Mouse (Mus musculus): ENCODE data around the gene Nlrp6. TPM values are rescaled to one million over a fixed set of nuclear protein-coding genes. Genes with fewer than 3 reads are reported as not detected.

The Nlrp6 gene
- polyA plus RNA-seq, 1 experiment from 2014 or later: 2.1 TPM

DNA sequence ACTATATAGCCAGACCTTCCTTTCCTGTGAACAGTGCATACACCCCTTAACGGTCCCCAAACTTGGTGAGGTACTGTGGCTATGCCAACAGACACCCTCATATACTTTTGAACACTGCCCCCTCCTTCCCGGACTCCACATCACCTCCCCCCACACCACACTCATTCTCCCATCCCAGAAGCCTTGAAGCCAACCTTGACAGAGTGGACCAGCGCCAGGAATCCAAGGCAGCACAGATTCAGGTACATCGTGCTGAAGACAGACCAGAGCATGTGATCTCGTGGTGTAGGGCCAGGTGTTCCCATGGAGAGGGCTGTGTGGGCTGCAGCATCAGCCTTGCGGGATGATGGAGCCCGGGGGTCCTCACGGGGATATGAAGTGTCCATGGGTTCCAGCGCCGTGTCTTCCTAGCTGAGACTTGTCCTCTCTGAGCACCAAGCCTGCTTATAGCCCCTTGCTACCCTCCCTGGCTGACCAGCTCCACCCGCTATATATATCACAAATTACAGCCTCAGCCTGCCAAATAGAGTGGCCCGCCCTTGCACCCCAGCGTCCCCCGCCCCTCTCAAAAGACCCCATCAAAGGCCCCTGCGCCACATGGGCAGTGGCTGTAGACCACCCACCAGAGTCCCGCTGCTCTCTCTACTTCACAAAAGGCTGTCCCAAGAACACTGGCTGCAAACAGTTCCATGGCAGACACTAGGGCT is 29.3 kb downstream of the Nlrp6 start, which contains the start of gene Ifitm5:
Gene Ifitm5, minus strand, starts transcription at position 468 of the 707 bp plus-strand sequence.
- Histone ChIP-seq H3K4me2 (ENCODE audit: low read length) (no peak within 1 kb of the TSS; the same call in 1 of the 2 replicates), H3K27ac (peak within 1 kb of the TSS; percentile 52), H3K36me3 (ENCODE audit: insufficient read depth, low read length) (0 out of 2 replicates have a peak, but pooled peaks cover 18% of the 10 kb centered on the region), H3K9me3 (replicated peaks; ENCODE audit: low read length) (no peaks in the 10 kb centered on the region), H3K4me3 (replicated peaks; ENCODE audit: low read depth, low read length) (no peak within 1 kb of the TSS), H3K9ac (ENCODE audit: low read depth, low read length) (0 out of 2 replicates have a peak within 1 kb of the TSS, but pooled peaks have one; percentile 5), H3K4me1 (replicated peaks; ENCODE audit: insufficient read depth, low read length) (peaks cover 26% of the 10 kb centered on the region), H3K27me3 (ENCODE audit: insufficient read depth, low read length) (no peaks in the 10 kb centered on the region)
- TF ChIP-seq CTCF (IDR thresholded peaks at IDR 0.05; ENCODE audit: low read depth): no peak
- DNase-seq (ENCODE audit: low spot score): no peak
- ATAC-seq (replicated peaks; ENCODE audit: low FRiP score, low read depth): no peak
- 58% methylated on average over 16 of the region's 16 CpGs for WGBS

DNA sequence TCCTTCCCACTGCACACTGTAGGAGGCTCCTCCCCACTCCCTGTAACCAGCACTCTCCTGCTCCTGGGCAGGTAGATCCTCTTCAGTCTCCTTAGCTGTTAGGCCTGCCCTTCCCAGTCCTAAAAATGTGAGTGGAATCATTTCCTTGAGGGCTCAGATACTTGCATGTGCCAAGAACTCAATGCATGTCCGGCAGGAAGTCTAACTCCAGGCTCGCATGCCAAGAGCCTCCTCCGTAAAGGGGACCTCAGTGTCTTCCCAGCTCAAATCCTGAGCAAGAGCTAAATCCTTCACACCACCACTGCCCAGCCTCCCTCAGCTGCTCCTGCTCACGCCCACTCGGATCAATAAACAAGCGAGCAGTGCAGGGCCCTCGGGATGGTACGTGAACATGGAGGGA is 30.3 kb downstream of the Nlrp6 start:
- Histone ChIP-seq H3K9me3 (replicated peaks; ENCODE audit: low read length) (no peaks in the 10 kb centered on the region), H3K27me3 (ENCODE audit: insufficient read depth, low read length) (no peaks in the 10 kb centered on the region), H3K4me1 (replicated peaks; ENCODE audit: insufficient read depth, low read length) (peaks cover 26% of the 10 kb centered on the region), H3K4me2 (ENCODE audit: low read length) (no peak overlapping the region; the same call in 1 of the 2 replicates), H3K4me3 (replicated peaks; ENCODE audit: low read depth, low read length) (no peak overlapping the region), H3K36me3 (ENCODE audit: insufficient read depth, low read length) (0 out of 2 replicates have a peak, but pooled peaks cover 17% of the 10 kb centered on the region), H3K9ac (ENCODE audit: low read depth, low read length) (no peak overlapping the region), H3K27ac (peak overlapping the region; percentile 52)
- WGBS: 15% methylated on average over 8 of the region's 8 CpGs
- no peak for ATAC-seq (replicated peaks; ENCODE audit: low FRiP score, low read depth)
- peak; percentile 46 for DNase-seq (ENCODE audit: low spot score)
- TF ChIP-seq CTCF (IDR thresholded peaks at IDR 0.05; ENCODE audit: low read depth): no peak

DNA sequence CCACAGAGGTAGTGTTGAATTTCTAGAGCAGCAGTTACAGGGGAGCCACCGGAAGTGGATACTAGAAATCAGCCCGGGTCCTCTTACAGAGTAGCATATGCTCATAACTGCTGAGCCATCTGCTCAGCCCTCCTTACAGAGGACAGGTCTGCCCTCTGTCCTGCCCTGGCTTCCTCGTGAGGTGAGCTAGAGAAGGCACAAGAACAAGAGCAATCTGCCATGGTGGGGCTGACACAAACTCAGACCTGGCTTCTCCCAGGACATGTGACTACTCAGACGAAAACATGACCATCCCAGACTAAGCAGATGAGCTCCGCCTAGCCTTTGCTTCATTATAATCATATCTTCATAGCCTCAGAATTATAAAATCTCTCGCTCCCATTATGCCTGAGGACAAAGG is 31.1 kb downstream of the Nlrp6 start:
- WGBS: 54% methylated on average over 6 of the region's 6 CpGs
- Histone ChIP-seq H3K4me2 (ENCODE audit: low read length) (no peak overlapping the region), H3K9ac (ENCODE audit: low read depth, low read length) (no peak overlapping the region), H3K9me3 (replicated peaks; ENCODE audit: low read length) (no peaks in the 10 kb centered on the region), H3K4me3 (replicated peaks; ENCODE audit: low read depth, low read length) (no peak overlapping the region), H3K4me1 (replicated peaks; ENCODE audit: insufficient read depth, low read length) (peaks cover 32% of the 10 kb centered on the region), H3K27ac (no peak overlapping the region), H3K27me3 (ENCODE audit: insufficient read depth, low read length) (no peaks in the 10 kb centered on the region), H3K36me3 (ENCODE audit: insufficient read depth, low read length) (0 out of 2 replicates have a peak, but pooled peaks cover 12% of the 10 kb centered on the region)
- DNase-seq (ENCODE audit: low spot score): no peak
- no peak for TF ChIP-seq CTCF (IDR thresholded peaks at IDR 0.05; ENCODE audit: low read depth)
- ATAC-seq (replicated peaks; ENCODE audit: low FRiP score, low read depth): no peak

DNA sequence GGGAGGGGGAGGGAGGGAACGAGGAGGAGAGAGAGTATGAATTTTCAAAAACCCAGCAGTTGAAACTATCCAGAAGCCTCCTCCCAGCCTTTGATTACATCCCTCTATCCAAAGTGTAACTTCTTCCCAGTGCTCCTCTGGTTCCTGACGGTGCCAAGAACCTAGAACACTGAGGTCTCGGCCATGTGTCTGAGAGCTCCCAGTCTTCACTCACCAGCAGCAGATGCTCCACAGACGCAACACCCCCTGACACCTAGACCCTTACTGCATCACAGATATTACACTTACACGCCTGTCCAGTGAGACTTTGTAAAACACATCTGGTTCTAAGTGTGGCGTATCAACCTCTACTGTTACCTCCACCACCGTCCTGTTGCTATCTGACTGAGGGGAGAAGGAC is 31.7 kb downstream of the Nlrp6 start:
- DNase-seq (ENCODE audit: low spot score) (no peak), ATAC-seq (replicated peaks; ENCODE audit: low FRiP score, low read depth) (no peak)
- Histone ChIP-seq H3K9me3 (replicated peaks; ENCODE audit: low read length) (no peaks in the 10 kb centered on the region), H3K4me1 (replicated peaks; ENCODE audit: insufficient read depth, low read length) (peaks cover 32% of the 10 kb centered on the region), H3K27me3 (ENCODE audit: insufficient read depth, low read length) (no peaks in the 10 kb centered on the region), H3K36me3 (ENCODE audit: insufficient read depth, low read length) (0 out of 2 replicates have a peak, but pooled peaks cover 9% of the 10 kb centered on the region), H3K9ac (ENCODE audit: low read depth, low read length) (no peak overlapping the region), H3K4me3 (replicated peaks; ENCODE audit: low read depth, low read length) (no peak overlapping the region), H3K27ac (no peak overlapping the region), H3K4me2 (ENCODE audit: low read length) (no peak overlapping the region)
- no peak for TF ChIP-seq CTCF (IDR thresholded peaks at IDR 0.05; ENCODE audit: low read depth)
- WGBS: 73% methylated on average over 7 of the region's 7 CpGs

DNA sequence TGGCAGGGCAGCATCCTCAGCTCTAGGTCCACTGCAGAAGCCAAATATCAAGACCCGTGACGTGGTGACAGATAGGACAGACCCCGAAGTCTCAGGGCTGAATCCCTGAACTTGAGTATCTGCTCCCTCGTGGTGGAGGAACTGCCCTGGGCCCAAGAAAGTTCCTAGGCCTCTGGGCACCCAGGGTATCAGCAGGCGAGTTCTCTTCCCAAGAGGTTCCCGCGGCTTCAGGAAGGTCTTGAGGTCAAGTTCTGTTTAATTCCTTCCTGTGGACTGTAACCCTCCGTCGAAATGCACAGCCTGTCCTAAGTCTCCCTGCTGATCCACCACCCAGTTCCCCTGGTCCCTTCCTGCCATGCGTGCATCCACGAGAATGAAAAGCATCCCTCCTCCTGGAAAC is 32.4 kb downstream of the Nlrp6 start:
- Histone ChIP-seq H3K36me3 (ENCODE audit: insufficient read depth, low read length) (0 out of 2 replicates have a peak, but pooled peaks cover 5% of the 10 kb centered on the region), H3K27ac (0 out of 2 replicates have a peak overlapping the region, but pooled peaks have one; percentile 19), H3K4me2 (ENCODE audit: low read length) (peak overlapping the region; percentile 64; the same call in 1 of the 2 replicates), H3K4me1 (replicated peaks; ENCODE audit: insufficient read depth, low read length) (peaks cover 32% of the 10 kb centered on the region), H3K27me3 (ENCODE audit: insufficient read depth, low read length) (no peaks in the 10 kb centered on the region), H3K9me3 (replicated peaks; ENCODE audit: low read length) (no peaks in the 10 kb centered on the region), H3K4me3 (replicated peaks; ENCODE audit: low read depth, low read length) (no peak overlapping the region), H3K9ac (ENCODE audit: low read depth, low read length) (0 out of 2 replicates have a peak overlapping the region, but pooled peaks have one; percentile 65)
- no peak for TF ChIP-seq CTCF (IDR thresholded peaks at IDR 0.05; ENCODE audit: low read depth)
- WGBS: 69% methylated on average over 11 of the region's 11 CpGs
- ATAC-seq (replicated peaks; ENCODE audit: low FRiP score, low read depth): no peak
- DNase-seq (ENCODE audit: low spot score): no peak

DNA sequence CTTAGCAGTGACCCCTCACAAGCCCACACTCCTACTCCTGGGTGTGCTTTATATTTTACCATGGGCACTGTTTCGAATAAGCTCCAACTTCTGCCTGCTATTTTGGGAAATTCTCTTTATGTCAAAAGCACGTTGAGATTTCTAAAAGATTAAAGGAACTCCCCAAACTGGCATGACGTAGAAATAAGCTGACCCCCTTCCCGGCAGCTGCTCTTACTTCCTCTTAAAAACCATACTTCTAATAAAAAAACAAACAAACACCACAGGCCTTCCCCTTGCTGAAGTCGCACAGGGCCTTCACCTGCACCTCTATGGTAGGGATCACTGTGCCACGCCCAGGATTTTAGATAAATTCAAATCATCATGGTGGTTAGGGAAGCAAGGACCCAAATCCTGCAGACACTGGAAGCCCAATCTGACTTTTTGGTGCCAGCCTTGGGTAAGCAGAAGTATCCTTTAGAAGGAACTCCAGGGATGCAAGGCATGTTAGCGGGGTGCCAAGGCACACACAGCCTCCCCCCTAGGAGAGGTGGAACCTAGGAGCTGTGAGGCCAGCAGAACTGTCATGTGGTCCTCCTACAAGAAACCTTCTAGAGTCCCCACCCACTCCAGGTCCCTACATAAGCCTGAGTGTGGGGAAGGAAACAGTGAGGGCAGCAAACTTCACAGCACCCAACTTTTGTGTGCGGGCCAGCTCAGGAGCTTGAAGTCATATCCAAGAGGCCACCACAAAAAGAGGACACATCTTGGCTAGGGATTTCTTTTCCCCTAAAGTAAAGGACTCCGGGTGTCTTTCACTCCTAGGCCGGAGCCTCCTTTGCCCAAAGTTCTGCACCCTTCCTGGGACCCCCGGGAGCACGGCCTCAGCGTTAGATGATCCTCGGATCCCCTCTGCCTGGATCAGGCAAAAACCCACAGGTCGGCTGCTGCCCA is 33.4 kb downstream of the Nlrp6 start:
- H3K4me3 ChIP-seq (replicated peaks; ENCODE audit: low read depth, low read length): peak overlapping the region; percentile 56
- H3K9ac ChIP-seq (ENCODE audit: low read depth, low read length): peak overlapping the region; percentile 65; the same call in 1 of the 2 replicates
- 43% methylated on average over 15 of the region's 15 CpGs for WGBS
- no peak overlapping the region for H3K27ac ChIP-seq
- H3K36me3 ChIP-seq (ENCODE audit: insufficient read depth, low read length): 0 out of 2 replicates have a peak, but pooled peaks cover 2% of the 10 kb centered on the region
- no peaks in the 10 kb centered on the region for H3K27me3 ChIP-seq (ENCODE audit: insufficient read depth, low read length)
- H3K9me3 ChIP-seq (replicated peaks; ENCODE audit: low read length): no peaks in the 10 kb centered on the region
- no peak for ATAC-seq (replicated peaks; ENCODE audit: low FRiP score, low read depth)
- peaks cover 32% of the 10 kb centered on the region for H3K4me1 ChIP-seq (replicated peaks; ENCODE audit: insufficient read depth, low read length)
- no peak for TF ChIP-seq CTCF (IDR thresholded peaks at IDR 0.05; ENCODE audit: low read depth)
- H3K4me2 ChIP-seq (ENCODE audit: low read length): peak overlapping the region; percentile 64
- no peak for DNase-seq (ENCODE audit: low spot score)

Data from kidney, postnatal 0 days (tissue).